Mouse (Mus musculus) central nervous system, embryonic 14 days (tissue): ENCODE results near the gene Efnb2. TPM values are rescaled to one million over a fixed set of nuclear protein-coding genes. Genes with fewer than 3 reads are reported as not detected.

Source experiments
- polyA plus RNA-seq: library from polyadenylated mRNA; depleted of rRNA; stranded (reverse); fragments of >200 nt; gene quantifications from 2 replicates; pipeline ENCODE4 v1.2.3, GENCODE M21; 2012; rRNA removed

The Efnb2 gene
- polyA plus RNA-seq: 60.9 and 79.7 TPM in 2 replicates

GRCm38 (mm10) chr8:8661103-8661758, at the start of gene Efnb2:
Gene Efnb2 (minus strand): TSS chr8:8661242.

GRCm38 (mm10) chr8:8690146-8691092, 29.4 kb upstream of the Efnb2 start, which contains the start of gene Arglu1:
Gene Arglu1 (minus strand): TSS chr8:8690521.

Other genes with a start within 250 kb of the Efnb2 start
- 246 and 262 TPM in 2 replicates for gene Arglu1, start 29.3 kb upstream of the Efnb2 start, polyA plus RNA-seq